33 mouse cellular contexts compared by ENCODE assay signal in the genomic region with DNA sequence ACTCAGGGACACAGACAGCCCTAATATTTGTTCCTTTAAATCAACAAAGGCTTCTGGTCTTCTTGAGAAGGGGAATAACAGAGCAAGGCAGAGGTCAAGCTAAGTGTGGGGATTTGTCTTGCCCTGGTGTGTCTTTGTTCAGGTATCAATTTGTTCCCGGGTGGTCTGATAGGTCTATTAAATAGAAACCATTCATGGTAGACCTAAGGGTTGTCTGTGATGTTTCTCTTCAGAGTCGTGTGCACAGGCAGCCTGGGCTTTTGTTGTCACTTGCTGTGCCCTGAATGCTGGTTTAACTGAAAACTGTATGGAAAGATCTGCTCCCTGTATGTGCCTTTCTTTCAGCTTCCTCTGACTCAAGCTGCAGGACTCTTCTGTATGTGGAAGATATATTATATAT.
A peak's percentile ranks its signal among the peaks of the same experiment; 100 is the strongest.
DNase-seq lines count a peak whose midpoint lies in the region; ATAC-seq and TF ChIP-seq lines count a peak whose summit lies in the region.
"Had no signal": no experiment of that assay in that cellular context is flagged by ENCODE, and none has a peak within 500 bp of the region (broad histone marks: within the 10 kb centered on the region; RNA-seq: fewer than 3 reads in every experiment).

No protein-coding gene starts in this region.

- H3K4me1 ChIP-seq in midbrain, embryonic 11.5 days (ENCODE audit: control insufficient read depth, insufficient read depth, low read length): peaks cover 4% of the 10 kb centered on the region; the same call in 1 of the 2 replicates
- peaks cover 10% of the 10 kb centered on the region for H3K4me1 ChIP-seq in midbrain, embryonic 10.5 days
- no peaks in the 10 kb centered on the region for H3K4me1 ChIP-seq in midbrain, embryonic 15.5 days
- no peaks in the 10 kb centered on the region for H3K4me1 ChIP-seq in hindbrain, embryonic 11.5 days (replicated peaks; ENCODE audit: control insufficient read depth, insufficient read depth, low read length)
- H3K4me1 ChIP-seq: embryonic facial prominence, embryonic 10.5 days; embryonic facial prominence, embryonic 15.5 days had no signal

- 6% methylated on average over 2 of the region's 2 CpGs for WGBS in midbrain, embryonic 11.5 days
- 20% methylated on average over 2 of the region's 2 CpGs for WGBS in midbrain, embryonic 10.5 days
- WGBS in midbrain, embryonic 15.5 days: 10% methylated on average over 2 of the region's 2 CpGs
- 17% methylated on average over 2 of the region's 2 CpGs for WGBS in hindbrain, embryonic 11.5 days

- no peak overlapping the region for H3K4me3 ChIP-seq in midbrain, embryonic 11.5 days (ENCODE audit: low read depth, low read length)
- no peak overlapping the region for H3K4me3 ChIP-seq in midbrain, embryonic 10.5 days
- H3K4me3 ChIP-seq in midbrain, embryonic 15.5 days: no peak overlapping the region
- no peak overlapping the region for H3K4me3 ChIP-seq in hindbrain, embryonic 11.5 days (ENCODE audit: low read depth, low read length)
- H3K4me3 ChIP-seq: embryonic facial prominence, embryonic 10.5 days; embryonic facial prominence, embryonic 15.5 days; gastrocnemius, adult 2 months; myocyte had no signal

- no peak for DNase-seq in midbrain, embryonic 11.5 days (ENCODE audit: low spot score, missing footprints)
- no peak for DNase-seq in midbrain, embryonic 10.5 days (ENCODE audit: low spot score)
- DNase-seq in R1 (ENCODE audit: low read depth, low spot score): peak; percentile 4
- DNase-seq in brain, embryonic 14.5 days (ENCODE audit: low read depth): peak; percentile 64
- no peak for DNase-seq in kidney, postnatal 10 days
- no peak for DNase-seq in hindbrain, embryonic 11.5 days (ENCODE audit: low spot score)
- DNase-seq: adrenal gland, postnatal 10 days; B cell, adult 2 months; cerebellum, adult 11 months; cerebellum, adult 9-10 months; cerebellum, postnatal 36 days; gastrocnemius, adult 2 months; gastrocnemius, postnatal 36 days; heart, adult 18-20 months; heart, postnatal 36 days; kidney, adult 9 months; kidney, postnatal 14 days; layer of hippocampus, adult 9-11 months; liver; lung, embryonic 14.5 days; lung, postnatal 14 days; retina, postnatal 1 day; right cerebral cortex, postnatal 25 days; spleen, adult 18-20 months; thymus, postnatal 14 days had no signal

- ATAC-seq in midbrain, embryonic 11.5 days (ENCODE audit: low FRiP score): peak; percentile 30; the same call in 1 of the 2 replicates
- peak; percentile 82 for ATAC-seq in midbrain, embryonic 15.5 days (replicated peaks)
- no peak for ATAC-seq in hindbrain, embryonic 11.5 days (ENCODE audit: low FRiP score)
- ATAC-seq: intestine, postnatal 0 days had no signal

- no peak for TF ChIP-seq CTCF in brain, embryonic 14.5 days (IDR thresholded peaks at IDR 0.05; ENCODE audit: borderline replicate concordance, extremely low read depth, insufficient read depth, insufficient read length)

- no peak for TF ChIP-seq POLR2A in brain, embryonic 14.5 days (IDR thresholded peaks at IDR 0.05; ENCODE audit: borderline replicate concordance, extremely low read depth, insufficient read depth, insufficient read length, poor library complexity, severe bottlenecking)

- no peak overlapping the region for H3K4me2 ChIP-seq in midbrain, embryonic 11.5 days
- H3K4me2 ChIP-seq in midbrain, embryonic 15.5 days: no peak overlapping the region
- H3K4me2 ChIP-seq in hindbrain, embryonic 11.5 days (replicated peaks; ENCODE audit: low read depth, low read length): no peak overlapping the region
- H3K4me2 ChIP-seq: embryonic facial prominence, embryonic 15.5 days; heart, embryonic 11.5 days; hindbrain, embryonic 14.5 days; lung, embryonic 14.5 days had no signal

- H3K27ac ChIP-seq in midbrain, embryonic 11.5 days (ENCODE audit: low read depth, low read length): no peak overlapping the region
- H3K27ac ChIP-seq in midbrain, embryonic 10.5 days (replicated peaks): no peak overlapping the region
- no peak overlapping the region for H3K27ac ChIP-seq in midbrain, embryonic 15.5 days
- H3K27ac ChIP-seq in hindbrain, embryonic 11.5 days (ENCODE audit: low read depth, low read length): no peak overlapping the region
- H3K27ac ChIP-seq: embryonic facial prominence, embryonic 10.5 days; embryonic facial prominence, embryonic 15.5 days; gastrocnemius, adult 2 months; hindbrain, embryonic 14.5 days; liver, embryonic 14.5 days had no signal

- H3K27me3 ChIP-seq in midbrain, embryonic 11.5 days (ENCODE audit: control insufficient read depth, insufficient read depth, low read length): no peaks in the 10 kb centered on the region
- H3K27me3 ChIP-seq in midbrain, embryonic 10.5 days (ENCODE audit: low read depth, poor library complexity, severe bottlenecking): no peaks in the 10 kb centered on the region
- H3K27me3 ChIP-seq in midbrain, embryonic 15.5 days (replicated peaks): no peaks in the 10 kb centered on the region
- H3K27me3 ChIP-seq in hindbrain, embryonic 11.5 days (ENCODE audit: control insufficient read depth, insufficient read depth, low read length): no peaks in the 10 kb centered on the region
- H3K27me3 ChIP-seq: embryonic facial prominence, embryonic 15.5 days had no signal

- H3K36me3 ChIP-seq in midbrain, embryonic 11.5 days (ENCODE audit: control insufficient read depth, insufficient read depth, low read length): no peaks in the 10 kb centered on the region
- no peaks in the 10 kb centered on the region for H3K36me3 ChIP-seq in midbrain, embryonic 10.5 days
- H3K36me3 ChIP-seq in midbrain, embryonic 15.5 days (replicated peaks): no peaks in the 10 kb centered on the region
- no peaks in the 10 kb centered on the region for H3K36me3 ChIP-seq in hindbrain, embryonic 11.5 days (ENCODE audit: control insufficient read depth, insufficient read depth, low read length)
- H3K36me3 ChIP-seq: embryonic facial prominence, embryonic 10.5 days; embryonic facial prominence, embryonic 15.5 days had no signal

- H3K9me3 ChIP-seq in midbrain, embryonic 11.5 days (ENCODE audit: control insufficient read depth, low read length): no peaks in the 10 kb centered on the region
- no peaks in the 10 kb centered on the region for H3K9me3 ChIP-seq in midbrain, embryonic 10.5 days (replicated peaks)
- H3K9me3 ChIP-seq in midbrain, embryonic 15.5 days: no peaks in the 10 kb centered on the region
- H3K9me3 ChIP-seq in hindbrain, embryonic 11.5 days (ENCODE audit: control insufficient read depth, low read length): no peaks in the 10 kb centered on the region
- H3K9me3 ChIP-seq: embryonic facial prominence, embryonic 10.5 days; embryonic facial prominence, embryonic 15.5 days had no signal

- H3K9ac ChIP-seq in midbrain, embryonic 11.5 days (ENCODE audit: low read length): no peak overlapping the region
- no peak overlapping the region for H3K9ac ChIP-seq in midbrain, embryonic 15.5 days
- H3K9ac ChIP-seq in hindbrain, embryonic 11.5 days (ENCODE audit: low read depth, low read length): no peak overlapping the region
- H3K9ac ChIP-seq: embryonic facial prominence, embryonic 15.5 days; hindbrain, embryonic 14.5 days; liver, embryonic 14.5 days; lung, embryonic 14.5 days had no signal

Comparison
In these comparisons a context has a peak if more than half of its experiments do, and no peak if none do; other contexts are left out.
1. DNase-seq: peak in R1 (single experiment) and brain, embryonic 14.5 days (single experiment); none in midbrain, embryonic 11.5 days (single experiment), midbrain, embryonic 10.5 days (single experiment), kidney, postnatal 10 days (single experiment) and hindbrain, embryonic 11.5 days (single experiment).